ENCODE assay signal across 11 mouse cellular contexts in genomic region chr16:22820731-22821130, GRCm38 (mm10). TPM values are rescaled to one million over a fixed set of nuclear protein-coding genes. Genes with fewer than 3 reads are reported as not detected.
A peak's percentile ranks its signal among the peaks of the same experiment; 100 is the strongest.
DNase-seq lines count a peak whose midpoint lies in the region; ATAC-seq and TF ChIP-seq lines count a peak whose summit lies in the region.
"Had no signal": no experiment of that assay in that cellular context is flagged by ENCODE, and none has a peak within 500 bp of the region (broad histone marks: within the 10 kb centered on the region; RNA-seq: fewer than 3 reads in every experiment).

No protein-coding gene starts in this region.

- TF ChIP-seq POLR2A in brain, embryonic 14.5 days (IDR thresholded peaks at IDR 0.05; ENCODE audit: borderline replicate concordance, extremely low read depth, insufficient read depth, insufficient read length, poor library complexity, severe bottlenecking), result no peak
- no peak for TF ChIP-seq POLR2A in thymus, adult 2 months (IDR thresholded peaks at IDR 0.05; ENCODE audit: control insufficient read depth, extremely low read depth, insufficient read depth, low read length, poor library complexity)

- intact Hi-C loops in left cerebral cortex, postnatal 14 days (cut with DNase I), result no loop called here

- 65% methylated on average over 8 of the region's 8 CpGs for WGBS in hindbrain, embryonic 11.5 days
- WGBS in hindbrain, embryonic 10.5 days, result 61% methylated on average over 8 of the region's 8 CpGs
- WGBS in thymus, adult 2 months, result 79% methylated on average over 8 of the region's 8 CpGs

- H3K27ac ChIP-seq in hindbrain, embryonic 11.5 days (ENCODE audit: low read depth, low read length), result no peak overlapping the region
- H3K27ac ChIP-seq in hindbrain, embryonic 10.5 days, result no peak overlapping the region
- H3K27ac ChIP-seq in thymus, adult 2 months (ENCODE audit: control insufficient read depth, insufficient read depth, low read length), result no peak overlapping the region

- no peaks in the 10 kb centered on the region for H3K27me3 ChIP-seq in hindbrain, embryonic 11.5 days (ENCODE audit: control insufficient read depth, insufficient read depth, low read length)
- no peaks in the 10 kb centered on the region for H3K27me3 ChIP-seq in hindbrain, embryonic 10.5 days (ENCODE audit: insufficient read depth, poor library complexity, severe bottlenecking)
- no peaks in the 10 kb centered on the region for H3K27me3 ChIP-seq in thymus, adult 2 months (ENCODE audit: control insufficient read depth, insufficient read depth, low read length)

- no peaks in the 10 kb centered on the region for H3K36me3 ChIP-seq in hindbrain, embryonic 11.5 days (ENCODE audit: control insufficient read depth, insufficient read depth, low read length)
- H3K36me3 ChIP-seq in hindbrain, embryonic 10.5 days, result peaks cover 33% of the 10 kb centered on the region
- peaks cover 6% of the 10 kb centered on the region for H3K36me3 ChIP-seq in thymus, adult 2 months (ENCODE audit: control insufficient read depth, insufficient read depth, low read length)

- TF ChIP-seq CTCF in brain, embryonic 14.5 days (IDR thresholded peaks at IDR 0.05; ENCODE audit: borderline replicate concordance, extremely low read depth, insufficient read depth, insufficient read length), result peak; percentile 61; the same call in 1 of the 2 replicates
- TF ChIP-seq CTCF in thymus, adult 2 months (IDR thresholded peaks at IDR 0.05; ENCODE audit: borderline replicate concordance, control insufficient read depth, extremely low read depth, insufficient read depth, low read length, poor library complexity), result no peak

- ATAC-seq in hindbrain, embryonic 11.5 days (ENCODE audit: low FRiP score), result no peak
- ATAC-seq in granulocyte monocyte progenitor cell, adult 5-6 weeks (replicated peaks; ENCODE audit: poor library complexity, severe bottlenecking), result no peak

- no peak overlapping the region for H3K4me3 ChIP-seq in hindbrain, embryonic 11.5 days (ENCODE audit: low read depth, low read length)
- H3K4me3 ChIP-seq in hindbrain, embryonic 10.5 days, result no peak overlapping the region
- H3K4me3 ChIP-seq in thymus, adult 2 months (ENCODE audit: control insufficient read depth, insufficient read depth, low read length), result no peak overlapping the region

- H3K4me1 ChIP-seq in hindbrain, embryonic 11.5 days (replicated peaks; ENCODE audit: control insufficient read depth, insufficient read depth, low read length), result no peaks in the 10 kb centered on the region
- no peaks in the 10 kb centered on the region for H3K4me1 ChIP-seq in hindbrain, embryonic 10.5 days (replicated peaks)
- no peaks in the 10 kb centered on the region for H3K4me1 ChIP-seq in thymus, adult 2 months (replicated peaks; ENCODE audit: control insufficient read depth, insufficient read depth, low read length)

- DNase-seq in hindbrain, embryonic 11.5 days (ENCODE audit: low spot score), result peak; percentile 30
- DNase-seq in hindbrain, embryonic 10.5 days (ENCODE audit: low spot score), result no peak
- DNase-seq in A20 (ENCODE audit: low read depth, low spot score), result peak; percentile 13
- peak; percentile 58 for DNase-seq in brain, embryonic 14.5 days (ENCODE audit: low read depth)
- peak; percentile 70 to 73 for DNase-seq in left cerebral cortex, postnatal 14 days (ENCODE audit: low spot score in 2 of 2)
- no peak for DNase-seq in thymus, postnatal 14 days
- DNase-seq in thymus, adult 2 months, result no peak
- DNase-seq: adrenal gland, postnatal 10 days; heart, postnatal 10 days had no signal

- no peak overlapping the region for H3K4me2 ChIP-seq in hindbrain, embryonic 11.5 days (replicated peaks; ENCODE audit: low read depth, low read length)

- H3K9ac ChIP-seq in hindbrain, embryonic 11.5 days (ENCODE audit: low read depth, low read length), result no peak overlapping the region

- H3K9me3 ChIP-seq in hindbrain, embryonic 11.5 days (ENCODE audit: control insufficient read depth, low read length), result no peaks in the 10 kb centered on the region
- no peaks in the 10 kb centered on the region for H3K9me3 ChIP-seq in hindbrain, embryonic 10.5 days

RNA-seq across cellular contexts. Expression of gene Crygs, which starts 9.4 kb away (rescaled TPM):
- polyA plus RNA-seq in hindbrain, embryonic 11.5 days (2014; fragmentation: Nextera tagmentation; extraction: Ambion mirVana), result 0.26 TPM in 1 of 2 replicates, not detected in the other
- polyA plus RNA-seq in hindbrain, embryonic 10.5 days (2016; fragmentation: Nextera tagmentation; extraction: Ambion mirVana), result 0.84 TPM in 1 of 2 replicates, not detected in the other
- not detected in 2 replicates for polyA plus RNA-seq in brain, embryonic 14.5 days (2012; rRNA removed)
- total RNA-seq in left cerebral cortex, postnatal 14 days (2021), result not detected
- total RNA-seq in granulocyte monocyte progenitor cell, adult 5-6 weeks (2014; fragmentation: Nextera tagmentation), result not detected in 2 replicates
- not detected in 2 replicates for total RNA-seq in granulocyte monocyte progenitor cell, adult 5-6 weeks (2017)
- 0.20 TPM in 1 of 2 replicates, not detected in the other for polyA plus RNA-seq in thymus, adult 2 months (2012; rRNA removed)
- total RNA-seq: adrenal gland, postnatal 10 days; heart, postnatal 10 days had no signal
- polyA plus RNA-seq: urinary bladder, adult 2 months had no signal

RNA-seq across cellular contexts. Expression of gene Tbccd1, which starts 36.7 kb away (rescaled TPM):
- 33.6 and 36.1 TPM in 2 replicates for polyA plus RNA-seq in hindbrain, embryonic 11.5 days (2014; fragmentation: Nextera tagmentation; extraction: Ambion mirVana)
- polyA plus RNA-seq in hindbrain, embryonic 10.5 days (2016; fragmentation: Nextera tagmentation; extraction: Ambion mirVana), result 32.3 and 37.6 TPM in 2 replicates
- 18.8 and 22.0 TPM in 2 replicates for polyA plus RNA-seq in brain, embryonic 14.5 days (2012; rRNA removed)
- total RNA-seq in left cerebral cortex, postnatal 14 days (2021), result 10 to 100 TPM; 12.1 to 15.4 TPM
- 18.8 and 32.9 TPM in 2 replicates for total RNA-seq in granulocyte monocyte progenitor cell, adult 5-6 weeks (2014; fragmentation: Nextera tagmentation)
- 22.1 and 27.1 TPM in 2 replicates for total RNA-seq in granulocyte monocyte progenitor cell, adult 5-6 weeks (2017)
- 14.5 and 14.7 TPM in 2 replicates for polyA plus RNA-seq in thymus, adult 2 months (2012; rRNA removed)

RNA-seq across cellular contexts. Expression of gene Dnajb11, which starts 36.9 kb away (rescaled TPM):
- 115 and 116 TPM in 2 replicates for polyA plus RNA-seq in hindbrain, embryonic 11.5 days (2014; fragmentation: Nextera tagmentation; extraction: Ambion mirVana)
- 93.2 and 98.3 TPM in 2 replicates for polyA plus RNA-seq in hindbrain, embryonic 10.5 days (2016; fragmentation: Nextera tagmentation; extraction: Ambion mirVana)
- 33.3 and 41.4 TPM in 2 replicates for polyA plus RNA-seq in brain, embryonic 14.5 days (2012; rRNA removed)
- 10 to 100 TPM; 69.0 to 70.0 TPM for total RNA-seq in left cerebral cortex, postnatal 14 days (2021)
- total RNA-seq in granulocyte monocyte progenitor cell, adult 5-6 weeks (2014; fragmentation: Nextera tagmentation), result 85.9 and 112 TPM in 2 replicates
- 187 and 220 TPM in 2 replicates for total RNA-seq in granulocyte monocyte progenitor cell, adult 5-6 weeks (2017)
- polyA plus RNA-seq in thymus, adult 2 months (2012; rRNA removed), result 16.0 and 18.5 TPM in 2 replicates

Comparison
In these comparisons a context has a peak if more than half of its experiments do, and no peak if none do; other contexts are left out.
1. DNase-seq: peak in hindbrain, embryonic 11.5 days (single experiment), A20 (single experiment), brain, embryonic 14.5 days (single experiment) and left cerebral cortex, postnatal 14 days (2 of 2); none in hindbrain, embryonic 10.5 days (single experiment), thymus, postnatal 14 days (single experiment) and thymus, adult 2 months (single experiment).